Mouse (Mus musculus): ENCODE data around the gene Gm13871. TPM values are rescaled to one million over a fixed set of nuclear protein-coding genes. Genes with fewer than 3 reads are reported as not detected.

Gene Gm13871
- not detected for polyA plus RNA-seq (2017; shearing (Covaris generic))

DNA sequence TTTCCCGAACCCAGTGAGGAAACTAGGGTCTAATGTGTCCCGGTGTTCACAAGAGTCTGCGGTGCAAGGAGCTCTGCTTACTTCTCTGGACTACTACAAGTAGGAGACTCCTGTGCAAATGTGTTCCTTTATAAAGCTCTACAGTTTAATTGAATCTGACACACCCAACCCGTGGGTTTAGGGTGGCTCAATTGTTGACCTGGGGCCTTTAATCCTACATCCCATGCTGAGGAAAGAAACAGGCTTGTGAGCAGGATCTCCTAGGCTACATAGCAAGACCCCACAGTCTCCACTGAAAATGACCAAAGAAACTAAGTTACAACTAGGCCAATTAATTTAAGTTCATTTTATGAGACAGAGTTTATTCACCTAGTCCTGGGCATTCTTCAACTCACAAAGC lies at the start of gene Gm13871:
Gene Gm13871, minus strand, starts transcription at position 101 of the 400 bp plus-strand sequence.

DNA sequence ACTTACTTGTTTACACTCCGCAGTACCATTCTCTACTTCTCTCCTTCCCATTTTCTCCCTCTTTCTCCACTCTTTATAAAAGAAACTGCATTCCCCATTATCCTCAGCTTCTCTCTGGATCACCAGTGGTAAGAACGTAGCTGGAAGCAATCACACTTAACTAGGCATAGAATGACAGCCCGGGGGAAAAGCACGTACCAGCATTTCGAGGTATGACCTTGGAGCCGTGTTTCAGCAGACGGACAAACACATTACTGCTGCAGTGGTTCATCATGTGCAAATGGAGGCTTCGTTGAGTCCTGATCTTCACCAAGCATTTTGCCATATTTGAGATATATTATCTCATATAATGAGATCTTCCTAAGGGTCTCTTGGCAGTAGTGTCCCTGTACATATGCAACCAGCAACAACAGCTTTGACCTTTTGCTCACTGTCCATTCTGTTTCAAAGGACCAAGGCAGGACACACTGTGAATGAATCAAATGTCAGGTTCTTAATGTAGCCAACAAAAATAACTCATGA lies 44.7 kb upstream of the Gm13871 start, which contains the start of gene 2310002L09Rik:
Gene 2310002L09Rik, minus strand, starts transcription at position 472 of the 522 bp plus-strand sequence.

DNA sequence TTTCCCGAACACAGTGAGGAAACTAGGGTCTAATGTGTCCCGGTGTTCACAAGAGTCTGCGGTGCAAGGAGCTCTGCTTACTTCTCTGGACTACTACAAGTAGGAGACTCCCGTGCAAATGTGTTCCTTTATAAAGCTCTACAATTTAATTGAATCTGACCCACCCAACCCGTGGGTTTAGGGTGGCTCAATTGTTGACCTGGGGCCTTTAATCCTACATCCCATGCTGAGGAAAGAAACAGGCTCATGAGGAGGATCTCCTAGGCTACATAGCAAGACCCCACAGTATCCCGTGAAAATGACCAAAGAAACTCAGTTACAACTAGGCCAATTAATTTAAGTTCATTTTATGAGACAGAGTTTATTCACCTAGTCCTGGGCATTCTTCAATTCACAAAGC lies 14.9 kb upstream of the Gm13871 start, which contains the start of gene Gm11756:
Gene Gm11756, minus strand, starts transcription at position 101 of the 400 bp plus-strand sequence.

DNA sequence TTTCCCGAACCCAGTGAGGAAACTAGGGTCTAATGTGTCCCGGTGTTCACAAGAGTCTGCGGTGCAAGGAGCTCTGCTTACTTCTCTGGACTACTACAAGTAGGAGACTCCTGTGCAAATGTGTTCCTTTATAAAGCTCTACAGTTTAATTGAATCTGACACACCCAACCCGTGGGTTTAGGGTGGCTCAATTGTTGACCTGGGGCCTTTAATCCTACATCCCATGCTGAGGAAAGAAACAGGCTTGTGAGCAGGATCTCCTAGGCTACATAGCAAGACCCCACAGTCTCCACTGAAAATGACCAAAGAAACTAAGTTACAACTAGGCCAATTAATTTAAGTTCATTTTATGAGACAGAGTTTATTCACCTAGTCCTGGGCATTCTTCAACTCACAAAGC lies 14.7 kb downstream of the Gm13871 start, which contains the start of gene Gm11757:
Gene Gm11757, minus strand, starts transcription at position 101 of the 400 bp plus-strand sequence.

DNA sequence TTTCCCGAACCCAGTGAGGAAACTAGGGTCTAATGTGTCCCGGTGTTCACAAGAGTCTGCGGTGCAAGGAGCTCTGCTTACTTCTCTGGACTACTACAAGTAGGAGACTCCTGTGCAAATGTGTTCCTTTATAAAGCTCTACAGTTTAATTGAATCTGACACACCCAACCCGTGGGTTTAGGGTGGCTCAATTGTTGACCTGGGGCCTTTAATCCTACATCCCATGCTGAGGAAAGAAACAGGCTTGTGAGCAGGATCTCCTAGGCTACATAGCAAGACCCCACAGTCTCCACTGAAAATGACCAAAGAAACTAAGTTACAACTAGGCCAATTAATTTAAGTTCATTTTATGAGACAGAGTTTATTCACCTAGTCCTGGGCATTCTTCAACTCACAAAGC lies 29.6 kb downstream of the Gm13871 start, which contains the start of gene Gm11758:
Gene Gm11758, minus strand, starts transcription at position 101 of the 400 bp plus-strand sequence.

Other genes starting within 250 kb of the Gm13871 start
- gene Gm11239, start 237.6 kb downstream of the Gm13871 start, polyA plus RNA-seq (2017; shearing (Covaris generic)) = not detected
- gene Gm428, start 222.4 kb downstream of the Gm13871 start, polyA plus RNA-seq (2017; shearing (Covaris generic)) = not detected
- gene Rasef, start 115.0 kb downstream of the Gm13871 start, polyA plus RNA-seq (2017; shearing (Covaris generic)) = not detected
- not detected for gene Gm11758, start 29.7 kb downstream of the Gm13871 start, polyA plus RNA-seq (2017; shearing (Covaris generic))
- not detected for gene Gm11757, start 14.8 kb downstream of the Gm13871 start, polyA plus RNA-seq (2017; shearing (Covaris generic))
- 0.13 TPM for gene Gm11756, start 14.8 kb upstream of the Gm13871 start, polyA plus RNA-seq (2017; shearing (Covaris generic))
- gene 2310002L09Rik, start 44.9 kb upstream of the Gm13871 start, polyA plus RNA-seq (2017; shearing (Covaris generic)) = not detected
- not detected for gene Frmd3, start 107.5 kb upstream of the Gm13871 start, polyA plus RNA-seq (2017; shearing (Covaris generic))